21 mouse cellular contexts compared by ENCODE assay signal in genomic region chr11:108032568-108032967, GRCm38 (mm10).
DNase-seq lines count a peak whose midpoint lies in the region; ATAC-seq and TF ChIP-seq lines count a peak whose summit lies in the region.
"Had no signal": no experiment of that assay in that cellular context is flagged by ENCODE, and none has a peak within 500 bp of the region (broad histone marks: within the 10 kb centered on the region; RNA-seq: fewer than 3 reads in every experiment).

No protein-coding gene starts in this region.

- DNase-seq in gastrocnemius, adult 2 months: no peak
- no peak for DNase-seq in gastrocnemius, postnatal 36 days
- peak; percentile 29 to 36 for DNase-seq in kidney, postnatal 4 days
- DNase-seq in kidney, adult 9 months: no peak
- DNase-seq in cerebellum, adult 2 months: no peak
- DNase-seq: cerebellum, adult 9-10 months; kidney, adult 2 months; lung, adult 2 months; retina, postnatal 1 day; right cerebral cortex, postnatal 4 days had no signal

- ATAC-seq in heart, embryonic 14.5 days (ENCODE audit: insufficient number of reproducible peaks, insufficient read depth, low FRiP score, low read depth): 0 out of 2 replicates have a peak, but pooled peaks have one; percentile 42
- peak; percentile 83 for ATAC-seq in megakaryocyte progenitor cell, adult 5-6 weeks (replicated peaks; ENCODE audit: poor library complexity)
- no peak for ATAC-seq in CD4-positive, CD25-positive, alpha-beta regulatory T cell, adult 4 months
- ATAC-seq: forebrain, embryonic 14.5 days; hindbrain, postnatal 0 days; midbrain, embryonic 15.5 days had no signal

- H3K36me3 ChIP-seq in heart, embryonic 14.5 days (ENCODE audit: control insufficient read depth, insufficient read depth, low read length): no peaks in the 10 kb centered on the region
- H3K36me3 ChIP-seq: limb, embryonic 10.5 days; midbrain, embryonic 15.5 days had no signal

- no peaks in the 10 kb centered on the region for H3K9me3 ChIP-seq in heart, embryonic 14.5 days (ENCODE audit: control insufficient read depth, low read length)
- H3K9me3 ChIP-seq: limb, embryonic 10.5 days; megakaryocyte, embryonic 14.5 days; midbrain, embryonic 15.5 days had no signal

- H3K4me2 ChIP-seq in heart, embryonic 14.5 days (ENCODE audit: low read length): no peak overlapping the region
- H3K4me2 ChIP-seq: liver, embryonic 11.5 days; midbrain, embryonic 15.5 days had no signal

- no peak overlapping the region for H3K4me3 ChIP-seq in gastrocnemius, adult 2 months
- H3K4me3 ChIP-seq in heart, embryonic 14.5 days (ENCODE audit: control insufficient read depth in 1 of 2, insufficient read depth in 1 of 2, low read depth in 1 of 2, low read length in 2 of 2): no peak overlapping the region
- H3K4me3 ChIP-seq in cerebellum, adult 2 months (replicated peaks; ENCODE audit: insufficient read depth, low read depth, low read length): no peak overlapping the region
- H3K4me3 ChIP-seq: erythroblast, embryonic 14.5 days; layer of hippocampus, adult 2 months; limb, embryonic 10.5 days; midbrain, embryonic 15.5 days had no signal

- H3K27ac ChIP-seq in gastrocnemius, adult 2 months: peak overlapping the region; percentile 67
- no peak overlapping the region for H3K27ac ChIP-seq in heart, embryonic 14.5 days (replicated peaks in 1 of 2; ENCODE audit: control insufficient read depth in 1 of 2, insufficient read depth in 1 of 2, low read depth in 2 of 2, low read length in 2 of 2)
- no peak overlapping the region for H3K27ac ChIP-seq in cerebellum, adult 2 months (ENCODE audit: insufficient read depth, low read length)
- H3K27ac ChIP-seq: hindbrain, postnatal 0 days; layer of hippocampus, adult 2 months; limb, embryonic 10.5 days; midbrain, embryonic 15.5 days had no signal

- H3K9ac ChIP-seq in heart, embryonic 14.5 days (ENCODE audit: low read length): no peak overlapping the region
- H3K9ac ChIP-seq: midbrain, embryonic 15.5 days had no signal

- WGBS in heart, embryonic 14.5 days: 25% methylated on average over 10 of the region's 10 CpGs
- 60% methylated on average over 10 of the region's 10 CpGs for WGBS in cerebellum, adult 2 months

- no peak for TF ChIP-seq CTCF in gastrocnemius, adult 2 months (IDR thresholded peaks at IDR 0.05)
- no peak for TF ChIP-seq CTCF in cerebellum, adult 2 months (IDR thresholded peaks at IDR 0.05; ENCODE audit: borderline replicate concordance, insufficient read depth, low read depth, low read length)

- intact Hi-C loops in gastrocnemius, adult 2 months (cut with DNase I): loop anchor here (10.0 kb wide), 1 partner anchor 182 kb away; no protein-coding TSS in a partner anchor
- intact Hi-C loops in gastrocnemius, postnatal 36 days (cut with DNase I): loop anchor here (5.0 kb wide), 1 partner anchor 95 kb away; no protein-coding TSS in a partner anchor

- H3K4me1 ChIP-seq in heart, embryonic 14.5 days (ENCODE audit: control insufficient read depth in 2 of 2, insufficient read depth in 2 of 2, low read length in 2 of 2): peaks cover 20 to 24% of the 10 kb centered on the region in 2 experiments
- H3K4me1 ChIP-seq in cerebellum, adult 2 months (ENCODE audit: control insufficient read depth, insufficient read depth, low read length): no peaks in the 10 kb centered on the region; the same call in 1 of the 2 replicates
- H3K4me1 ChIP-seq: midbrain, embryonic 15.5 days had no signal

- TF ChIP-seq POLR2A in cerebellum, adult 2 months (IDR thresholded peaks at IDR 0.05; ENCODE audit: borderline replicate concordance, insufficient read depth, low read length): no peak

- no peaks in the 10 kb centered on the region for H3K27me3 ChIP-seq in heart, embryonic 14.5 days (ENCODE audit: control insufficient read depth, insufficient read depth, low read length)
- H3K27me3 ChIP-seq in cerebellum, adult 2 months (ENCODE audit: control insufficient read depth, insufficient read depth, low read length): no peaks in the 10 kb centered on the region
- H3K27me3 ChIP-seq: megakaryocyte, embryonic 14.5 days; midbrain, embryonic 15.5 days had no signal

Comparison
In these comparisons a context has a peak if more than half of its experiments do, and no peak if none do; other contexts are left out.
1. DNase-seq: peak in kidney, postnatal 4 days (2 of 2); none in gastrocnemius, adult 2 months (single experiment), gastrocnemius, postnatal 36 days (0 of 2), kidney, adult 9 months (single experiment) and cerebellum, adult 2 months (0 of 2).